In the genomic region with DNA sequence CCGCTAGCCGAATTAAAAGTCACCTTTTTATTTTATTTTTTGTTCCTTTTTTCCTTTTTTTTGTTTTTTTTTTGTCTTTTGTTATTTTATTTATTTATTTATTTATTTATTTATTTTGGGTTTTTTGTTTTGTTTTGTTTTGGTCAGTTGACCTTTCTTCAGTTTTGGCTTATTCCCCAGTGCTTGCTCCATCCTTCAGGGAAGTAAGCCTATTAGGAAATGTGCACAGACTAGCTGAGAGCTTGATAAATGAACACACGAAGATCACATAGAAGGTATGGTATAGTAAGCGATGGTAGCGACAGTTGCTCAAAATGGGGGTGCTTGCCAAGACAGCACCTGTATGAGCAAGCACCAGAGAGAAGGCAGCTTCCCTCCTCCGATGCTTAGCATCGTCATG, we compare ENCODE assay signal across 24 mouse cellular contexts. TPM values are rescaled to one million over a fixed set of nuclear protein-coding genes. Genes with fewer than 3 reads are reported as not detected.
"Had no signal": no experiment of that assay in that cellular context is flagged by ENCODE, and none has a peak within 500 bp of the region (broad histone marks: within the 10 kb centered on the region; RNA-seq: fewer than 3 reads in every experiment).

No protein-coding gene starts in this region.

- H3K27me3 ChIP-seq: heart, embryonic 12.5 days; hindbrain, embryonic 12.5 days; intestine, embryonic 15.5 days; limb, embryonic 12.5 days; liver, embryonic 13.5 days; liver, embryonic 15.5 days had no signal

- H3K9ac ChIP-seq: heart, embryonic 12.5 days; hindbrain, embryonic 12.5 days; hindbrain, embryonic 14.5 days; intestine, embryonic 15.5 days; limb, embryonic 12.5 days; liver, embryonic 13.5 days; liver, embryonic 15.5 days had no signal

- H3K4me3 ChIP-seq: gastrocnemius, adult 2 months; heart, embryonic 10.5 days; heart, embryonic 12.5 days; hindbrain, embryonic 12.5 days; intestine, embryonic 15.5 days; layer of hippocampus, adult 2 months; left cerebral cortex, adult 2 months; limb, embryonic 10.5 days; limb, embryonic 12.5 days; liver, embryonic 13.5 days; liver, embryonic 15.5 days had no signal

- H3K27ac ChIP-seq: gastrocnemius, adult 2 months; heart, embryonic 10.5 days; hindbrain, embryonic 12.5 days; hindbrain, embryonic 14.5 days; intestine, embryonic 15.5 days; layer of hippocampus, adult 2 months; left cerebral cortex, adult 2 months; limb, embryonic 10.5 days; limb, embryonic 12.5 days; liver, embryonic 13.5 days; liver, embryonic 15.5 days had no signal

- H3K9me3 ChIP-seq: heart, embryonic 10.5 days; heart, embryonic 12.5 days; hindbrain, embryonic 12.5 days; intestine, embryonic 15.5 days; limb, embryonic 10.5 days; limb, embryonic 12.5 days; liver, embryonic 13.5 days; liver, embryonic 15.5 days had no signal

- DNase-seq: gastrocnemius, adult 2 months; gastrocnemius, postnatal 10 days; gastrocnemius, postnatal 25 days; heart, adult 18-20 months; heart, postnatal 10 days; kidney, adult 18-20 months; kidney, adult 8-10 months; kidney, postnatal 10 days; kidney, postnatal 25 days; kidney, postnatal 4 days; liver, embryonic 13.5 days had no signal

- H3K4me1 ChIP-seq: heart, embryonic 10.5 days; heart, embryonic 12.5 days; hindbrain, embryonic 12.5 days; intestine, embryonic 15.5 days; limb, embryonic 10.5 days; limb, embryonic 12.5 days had no signal

RNA-seq across cellular contexts. Expression of gene Hspb2, which starts 45.5 kb away (rescaled TPM):
- total RNA-seq: granulocyte monocyte progenitor cell, adult 5-6 weeks; hematopoietic stem cell, adult 5-6 weeks had no signal
- polyA plus RNA-seq: inflammation-experienced regulatory T-cells, adult 6 months; limb, embryonic 10.5 days had no signal

RNA-seq across cellular contexts. Expression of gene Cryab, which starts 46.5 kb away (rescaled TPM):
- total RNA-seq: granulocyte monocyte progenitor cell, adult 5-6 weeks had no signal
